Mouse (Mus musculus): ENCODE results near the gene Per1.

GRCm38 (mm10) chr11:69156800-69157199, 61.8 kb downstream of the Per1 start, which contains the start of gene Alox12b:
- no peak for TF ChIP-seq FLI1 (IDR thresholded peaks at IDR 0.05; ENCODE audit: low read length)
- no peak for TF ChIP-seq GATA1 (IDR thresholded peaks at IDR 0.05; ENCODE audit: borderline replicate concordance, low read length)
